Mouse (Mus musculus) cerebellum, adult 2 months (tissue): Measurements from ENCODE around the gene Jund.

ENCODE experiments used
- CTCF ChIP-seq: fragments of 200-500 bp; IDR thresholded peaks from 2 replicates; pipeline ENCODE4 v1.5.1; 2011; ENCODE audit warnings: low read depth, mild to moderate bottlenecking, control low read depth, low read length, moderate library complexity, borderline replicate concordance; ENCODE audit not compliant: insufficient read depth
- POLR2A ChIP-seq: fragments of 200-500 bp; IDR thresholded peaks from 2 replicates; pipeline ENCODE4 v1.6.1; 2011; ENCODE audit warnings: low read length, control low read depth, borderline replicate concordance; ENCODE audit not compliant: insufficient read depth

DNA sequence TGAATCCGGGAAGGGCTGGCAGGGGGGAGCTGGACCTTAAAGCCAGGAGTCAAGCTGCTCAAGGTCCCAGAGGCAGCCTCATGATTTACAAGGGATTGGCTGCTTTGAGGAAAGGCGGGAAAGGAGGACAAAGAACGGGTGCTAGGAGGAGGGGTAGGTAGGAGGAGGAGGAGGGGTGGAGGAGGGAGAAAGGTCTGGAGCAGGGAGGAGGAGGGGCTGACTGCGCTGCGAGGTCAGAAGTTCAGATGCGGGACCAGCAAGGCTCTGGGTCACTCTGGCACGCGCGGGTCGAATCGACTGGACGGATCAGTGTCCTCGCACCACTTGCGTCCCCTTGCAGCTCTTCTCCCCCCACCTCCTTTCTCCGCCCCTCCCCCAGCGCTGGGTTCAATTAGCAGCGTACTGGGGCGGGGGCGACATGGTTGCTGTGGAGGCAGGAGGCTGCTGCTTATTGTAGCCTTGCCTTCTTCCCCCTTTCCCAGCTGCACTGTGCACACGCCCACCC is 7.0 kb upstream of the Jund start:
- no peak for TF ChIP-seq CTCF
- no peak for TF ChIP-seq POLR2A
